Mouse (Mus musculus) neural tube, embryonic 11.5 days (tissue): ENCODE results near the gene BC107364. TPM values are rescaled to one million over a fixed set of nuclear protein-coding genes. Genes with fewer than 3 reads are reported as not detected.
"Not testable (repeated sequence)": the region's sequence is repeated elsewhere in the genome, so short reads cannot be mapped to it uniquely, and the experiment has no call there.

Experiments used
- ATAC-seq: fragments of 200-750 bp; cut with Nextera tagmentation; 2 replicates; pipeline ENCODE4 v1.8.0; 2017; ENCODE audit warnings: moderate number of reproducible peaks, mild to moderate bottlenecking, moderate TSS enrichment, moderate library complexity; ENCODE audit not compliant: insufficient read depth, low FRiP score, low TSS enrichment
- DNase-seq: peaks from one replicate; pipeline ENCODE4 v3.0.0-alpha.2; 2015; ENCODE audit warnings: low spot score
- H3K27ac ChIP-seq: fragments of 300-500 bp; sonication (generic); 2 replicates; pipeline ENCODE4 v1.5.1; 2014; ENCODE audit warnings: low read depth, mild to moderate bottlenecking, low read length
- H3K27me3 ChIP-seq: fragments of 300-500 bp; sonication (generic); 2 replicates; pipeline ENCODE4 v1.6.1; 2014; ENCODE audit warnings: mild to moderate bottlenecking, low read length, mixed read lengths; ENCODE audit not compliant: control insufficient read depth, insufficient read depth
- H3K36me3 ChIP-seq: fragments of 300-500 bp; sonication (generic); 2 replicates; pipeline ENCODE4 v1.6.1; 2014; ENCODE audit warnings: mild to moderate bottlenecking, low read length, moderate library complexity, mixed read lengths; ENCODE audit not compliant: control insufficient read depth, insufficient read depth
- H3K4me1 ChIP-seq: fragments of 300-500 bp; sonication (generic); 2 replicates; pipeline ENCODE4 v1.6.1; 2014; ENCODE audit warnings: low read length, mixed read lengths; ENCODE audit not compliant: control insufficient read depth, insufficient read depth
- H3K4me2 ChIP-seq: fragments of 300-500 bp; sonication (generic); 2 replicates; pipeline ENCODE4 v1.6.1; 2014; ENCODE audit warnings: low read depth, mild to moderate bottlenecking, moderate library complexity
- H3K4me3 ChIP-seq: fragments of 300-500 bp; sonication (generic); 2 replicates; pipeline ENCODE4 v1.5.1; 2014; ENCODE audit warnings: low read depth, low read length
- H3K9ac ChIP-seq: fragments of 300-500 bp; sonication (generic); 2 replicates; pipeline ENCODE4 v1.6.1; 2014; ENCODE audit warnings: mild to moderate bottlenecking, low read length
- H3K9me3 ChIP-seq: fragments of 300-500 bp; sonication (generic); 2 replicates; pipeline ENCODE4 v1.6.1; 2016; ENCODE audit warnings: low read length; ENCODE audit not compliant: control insufficient read depth
- WGBS: fragments of 180-500 bp; shearing (Covaris S2); extraction: QIAGEN DNeasy Blood & Tissue Kit; methylation state at CpG from one replicate; pipeline ENCODE4 v1.1.7; 2014; 5-methylcytosine and 5-hydroxymethylcytosine counted together
- polyA plus RNA-seq: library from polyadenylated mRNA; unstranded; fragments of >200 nt; fragmentation: Nextera tagmentation; extraction: Ambion mirVana; gene quantifications from 2 replicates; pipeline ENCODE4 v1.2.1, GENCODE M21; 2014

The BC107364 gene
- polyA plus RNA-seq, 1 experiment from 2014 or later = not detected

DNA sequence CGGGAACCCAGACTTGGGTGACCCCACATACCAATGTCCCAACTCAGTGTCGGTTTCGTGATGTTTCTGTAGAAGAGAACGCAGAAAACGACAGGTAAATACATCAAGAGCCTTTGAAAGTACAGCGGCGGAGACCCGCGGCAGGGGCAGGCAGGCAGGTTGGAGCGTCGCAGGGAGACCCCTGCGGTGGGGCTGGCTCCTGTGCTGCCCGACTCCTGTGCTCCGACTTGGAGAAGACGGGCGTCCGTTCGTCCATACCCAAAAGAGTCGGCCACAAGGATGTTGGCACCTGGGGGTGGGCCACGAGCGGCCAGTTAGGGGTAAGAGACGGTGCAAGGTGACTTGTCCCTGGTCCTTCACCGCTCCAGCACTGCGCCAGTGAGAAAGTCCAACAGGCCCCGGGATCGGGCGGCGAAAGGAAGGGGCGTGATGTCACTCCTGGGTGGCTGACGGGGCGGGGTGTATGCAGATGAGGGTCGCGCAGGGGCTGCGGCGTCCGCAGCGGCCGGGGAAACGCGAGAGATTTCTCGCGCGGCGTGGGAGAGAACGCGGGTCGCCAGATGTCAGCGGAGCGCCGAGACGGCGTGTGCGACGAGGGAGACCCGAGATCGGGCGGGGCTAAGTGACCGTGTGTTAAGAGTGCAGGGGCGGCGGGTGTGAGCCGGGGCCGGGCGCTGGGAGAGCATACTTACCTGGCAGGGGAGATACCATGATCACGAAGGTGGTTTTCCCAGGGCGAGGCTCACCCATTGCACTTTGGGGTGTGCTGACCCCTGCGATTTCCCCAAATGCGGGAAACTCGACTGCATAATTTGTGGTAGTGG is 2.1 kb downstream of the BC107364 start:
- not testable (repeated sequence) for H3K4me1 ChIP-seq, H3K9ac ChIP-seq, H3K9me3 ChIP-seq, H3K36me3 ChIP-seq, DNase-seq, H3K4me3 ChIP-seq, H3K4me2 ChIP-seq, H3K27ac ChIP-seq, H3K27me3 ChIP-seq
- WGBS = no CpG with 5 or more reads among the region's 68 CpGs
- peak; percentile 86 for ATAC-seq

DNA sequence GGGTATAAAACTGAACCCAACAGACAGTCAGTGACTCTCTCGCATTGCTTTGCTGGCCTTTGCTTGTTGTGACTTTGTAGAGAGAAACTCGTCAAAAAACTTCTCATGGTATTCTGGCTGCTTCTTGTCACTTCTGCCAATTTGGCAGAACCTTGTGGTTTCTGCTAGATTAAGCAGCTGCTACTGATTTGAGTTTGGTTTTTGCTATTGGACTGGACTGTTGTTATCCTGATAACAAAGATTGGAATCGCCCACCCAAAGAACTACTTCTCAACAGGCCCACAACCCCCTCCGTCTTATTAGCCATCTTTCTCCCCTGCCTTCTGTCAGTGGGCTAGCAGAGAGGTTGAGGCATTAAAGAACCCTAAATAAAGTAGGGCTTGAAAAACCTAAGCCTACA is 6.7 kb downstream of the BC107364 start:
- Histone ChIP-seq H3K4me3 (no peak overlapping the region), H3K36me3 (no peaks in the 10 kb centered on the region), H3K9ac (no peak overlapping the region), H3K4me1 (no peaks in the 10 kb centered on the region), H3K27me3 (peaks cover 18% of the 10 kb centered on the region), H3K9me3 (no peaks in the 10 kb centered on the region), H3K27ac (no peak overlapping the region), H3K4me2 (no peak overlapping the region)
- ATAC-seq (no peak), DNase-seq (no peak)
- 89% methylated on average over 4 of the region's 4 CpGs for WGBS

DNA sequence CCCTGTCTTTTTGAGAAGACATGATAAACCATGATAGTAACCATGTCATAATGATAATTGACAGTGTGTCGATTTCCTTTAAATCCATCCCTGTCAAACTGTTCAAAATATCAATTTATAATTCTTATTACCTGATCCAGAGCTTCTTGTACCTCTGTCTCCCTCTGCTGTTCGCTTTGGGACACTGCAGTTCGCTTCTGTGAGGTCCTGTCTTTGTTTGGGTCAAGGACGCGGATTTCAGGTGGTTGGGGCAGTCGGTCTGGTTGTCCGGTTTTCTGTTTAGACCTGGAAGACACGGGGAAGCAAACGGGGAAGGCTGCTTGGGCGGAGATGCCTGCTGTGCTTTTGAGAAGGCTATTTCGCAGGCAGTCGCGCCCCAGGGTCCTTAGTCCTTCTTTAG is 11.5 kb downstream of the BC107364 start:
- H3K9ac ChIP-seq = peak overlapping the region; percentile 37
- peak overlapping the region; percentile 51 for H3K4me2 ChIP-seq
- under 1% methylated on average over 13 of the region's 13 CpGs for WGBS
- H3K4me1 ChIP-seq = no peaks in the 10 kb centered on the region
- no peaks in the 10 kb centered on the region for H3K9me3 ChIP-seq
- peak overlapping the region; percentile 28 for H3K4me3 ChIP-seq
- no peak for ATAC-seq
- peaks cover 35% of the 10 kb centered on the region for H3K27me3 ChIP-seq
- DNase-seq = peak; percentile 79
- H3K36me3 ChIP-seq = no peaks in the 10 kb centered on the region
- no peak overlapping the region for H3K27ac ChIP-seq

DNA sequence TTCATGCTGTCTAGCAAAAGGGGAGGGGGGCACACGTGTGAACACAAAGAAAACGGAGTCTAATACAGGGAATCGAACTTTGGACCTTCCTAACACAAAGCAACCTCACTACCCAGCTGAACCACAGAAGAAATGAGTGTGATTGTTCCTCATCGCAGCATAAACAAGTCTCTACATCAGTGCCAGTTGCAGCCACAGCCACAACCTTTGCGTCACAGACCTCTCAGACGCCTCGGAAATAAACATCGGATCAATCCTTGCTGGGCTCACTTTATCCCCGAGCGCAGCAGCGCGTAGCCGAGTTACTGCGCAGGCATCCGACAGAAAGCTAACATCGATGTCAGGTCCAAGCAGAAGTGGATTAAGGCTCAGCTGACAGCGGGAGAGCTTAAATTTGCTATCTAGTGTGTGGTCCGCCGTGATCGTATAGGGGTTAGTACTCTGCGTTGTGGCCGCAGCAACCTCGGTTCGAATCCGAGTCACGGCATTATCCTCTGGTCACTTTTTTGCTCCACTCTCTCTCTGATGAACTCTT is 16.5 kb downstream of the BC107364 start:
- ATAC-seq (no peak), DNase-seq (peak; percentile 53)
- Histone ChIP-seq H3K4me1 (no peaks in the 10 kb centered on the region), H3K27ac (no peak overlapping the region), H3K9me3 (no peaks in the 10 kb centered on the region), H3K4me3 (peak overlapping the region; percentile 6; the same call in 1 of the 2 replicates), H3K36me3 (no peaks in the 10 kb centered on the region), H3K4me2 (peak overlapping the region; percentile 31), H3K27me3 (peaks cover 21% of the 10 kb centered on the region; the same call in 1 of the 2 replicates), H3K9ac (no peak overlapping the region)
- WGBS = under 1% methylated on average over 26 of the region's 26 CpGs

DNA sequence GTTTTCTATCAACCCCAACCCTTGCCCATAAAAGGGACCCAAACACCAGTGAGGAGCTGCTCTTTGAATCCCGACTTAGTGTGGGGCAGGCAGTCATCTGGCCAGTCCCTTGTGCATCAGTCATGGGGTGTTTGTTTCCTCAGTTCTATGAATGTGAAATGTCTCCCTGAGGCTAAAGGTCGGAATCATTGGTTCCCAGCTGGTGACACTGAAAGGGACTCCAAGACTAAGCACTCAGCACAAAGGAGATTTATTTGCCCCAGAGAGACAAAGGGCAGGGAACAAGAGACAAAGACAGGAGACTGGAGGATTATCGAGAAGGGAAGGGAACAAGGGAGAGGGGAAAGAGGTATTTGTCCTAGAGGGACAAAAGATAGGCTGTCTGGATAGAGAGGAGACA is 19.9 kb downstream of the BC107364 start:
- Histone ChIP-seq H3K27me3 (peaks cover 13% of the 10 kb centered on the region), H3K9me3 (no peaks in the 10 kb centered on the region), H3K27ac (no peak overlapping the region), H3K4me1 (no peaks in the 10 kb centered on the region), H3K36me3 (no peaks in the 10 kb centered on the region), H3K4me3 (no peak overlapping the region), H3K9ac (no peak overlapping the region), H3K4me2 (no peak overlapping the region)
- DNase-seq (peak; percentile 48), ATAC-seq (peak; percentile 75)
- 13% methylated on average over 3 of the region's 3 CpGs for WGBS

DNA sequence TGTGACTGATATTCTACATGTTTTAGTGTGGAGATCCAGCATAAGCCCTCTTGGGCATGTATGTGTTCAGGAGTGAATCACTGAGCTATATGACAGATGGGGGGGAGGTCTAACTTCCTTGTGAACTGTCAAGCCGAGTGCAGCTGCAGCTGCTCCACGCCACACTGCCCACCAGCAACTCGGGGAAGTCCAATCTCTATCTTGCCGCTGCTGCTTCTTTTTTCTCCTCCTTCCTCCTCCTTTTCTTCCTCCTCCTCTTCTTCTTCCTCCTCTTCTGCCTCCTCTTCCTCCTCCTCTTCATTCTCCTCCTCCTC is 22.3 kb downstream of the BC107364 start:
- Histone ChIP-seq H3K36me3 (no peaks in the 10 kb centered on the region), H3K27me3 (no peaks in the 10 kb centered on the region; the same call in 1 of the 2 replicates), H3K9me3 (no peaks in the 10 kb centered on the region), H3K4me1 (no peaks in the 10 kb centered on the region), H3K27ac (no peak overlapping the region), H3K4me3 (no peak overlapping the region), H3K9ac (no peak overlapping the region), H3K4me2 (no peak overlapping the region)
- 75% methylated on average over 4 of the region's 4 CpGs for WGBS
- DNase-seq (no peak), ATAC-seq (no peak)

DNA sequence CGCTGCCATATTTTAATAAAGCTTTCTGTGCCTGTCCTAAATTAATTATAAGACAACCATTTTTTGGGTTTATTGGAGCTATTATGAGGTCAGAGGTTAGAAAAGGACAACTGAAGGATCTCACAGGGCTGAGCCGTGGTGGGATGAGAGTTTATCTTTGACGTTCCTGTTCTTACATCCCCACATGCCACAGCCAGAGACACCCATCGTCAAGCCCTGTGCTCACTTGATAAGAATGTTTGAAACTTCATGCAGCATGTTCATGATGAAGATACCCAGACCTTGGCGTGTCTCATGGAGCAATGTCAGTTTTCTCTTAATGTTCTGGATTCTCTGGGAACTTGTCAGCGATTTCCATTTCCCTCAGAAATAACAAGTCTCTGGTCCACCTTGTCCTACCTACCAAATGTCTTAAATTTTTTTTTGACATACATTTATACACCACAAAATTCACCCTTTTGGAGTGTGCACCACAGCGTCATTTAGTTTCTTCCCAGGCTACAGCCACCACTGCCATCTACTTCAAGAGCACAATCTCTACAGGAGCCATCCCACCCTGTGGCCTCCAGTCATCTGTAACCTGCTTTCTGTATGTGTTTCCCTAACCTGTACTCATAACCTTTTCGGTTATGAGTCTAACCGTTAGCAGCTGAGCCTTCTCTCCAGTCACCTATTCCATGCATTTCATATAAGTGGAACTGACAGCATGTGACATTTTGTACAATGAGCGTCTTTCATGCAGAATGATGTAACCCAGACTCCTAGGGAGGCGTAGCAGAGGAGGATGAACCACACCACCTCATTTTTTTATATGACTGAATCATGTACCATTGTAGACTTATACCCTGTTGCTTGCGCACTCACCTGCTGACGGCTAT is 22.9 kb downstream of the BC107364 start:
- Histone ChIP-seq H3K27me3 (no peaks in the 10 kb centered on the region; the same call in 1 of the 2 replicates), H3K27ac (no peak overlapping the region), H3K4me3 (no peak overlapping the region), H3K36me3 (no peaks in the 10 kb centered on the region), H3K4me2 (no peak overlapping the region), H3K9ac (no peak overlapping the region), H3K4me1 (no peaks in the 10 kb centered on the region), H3K9me3 (no peaks in the 10 kb centered on the region)
- no peak for DNase-seq
- 91% methylated on average over 13 of the region's 13 CpGs for WGBS
- ATAC-seq = no peak

DNA sequence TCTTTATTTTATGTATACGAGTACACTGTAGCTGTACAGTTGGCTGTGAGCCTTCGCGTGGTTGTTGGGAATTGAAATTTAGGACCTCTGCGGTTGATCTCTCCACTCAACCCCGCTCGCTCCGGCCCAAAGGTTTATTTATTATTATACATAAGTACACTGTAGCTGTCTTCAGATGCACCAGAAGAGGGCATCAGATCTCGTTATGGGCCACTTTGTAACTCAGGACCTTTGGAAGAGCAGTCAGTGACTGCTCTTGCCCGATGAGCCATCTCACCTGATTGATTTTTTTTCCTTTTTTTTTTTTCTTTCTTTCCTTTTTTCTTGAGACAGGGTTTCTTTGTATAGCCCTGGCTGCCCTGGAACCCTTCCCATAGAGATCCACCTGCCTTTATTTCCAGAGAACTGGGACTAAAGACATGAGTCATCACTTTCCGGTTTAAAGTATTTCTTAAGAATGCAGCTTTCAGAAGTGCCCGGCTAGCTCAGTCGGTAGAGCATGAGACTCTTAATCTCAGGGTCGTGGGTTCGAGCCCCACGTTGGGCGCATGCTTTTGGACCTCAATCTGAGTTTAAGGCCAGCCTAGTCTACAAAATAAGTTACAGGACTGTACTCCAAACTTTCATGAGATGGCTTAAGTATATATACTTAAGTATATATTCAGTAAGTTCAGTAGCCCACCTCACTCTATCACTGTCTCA is 24.2 kb downstream of the BC107364 start:
- ATAC-seq = no peak

More for the DNA sequence above, 24.2 kb downstream of the BC107364 start:
- Histone ChIP-seq H3K9ac (no peak overlapping the region), H3K4me2 (peak overlapping the region; percentile 26), H3K4me1 (no peaks in the 10 kb centered on the region), H3K4me3 (0 out of 2 replicates have a peak overlapping the region, but pooled peaks have one; percentile 8), H3K9me3 (no peaks in the 10 kb centered on the region), H3K27me3 (no peaks in the 10 kb centered on the region; the same call in 1 of the 2 replicates), H3K27ac (no peak overlapping the region), H3K36me3 (no peaks in the 10 kb centered on the region)
- peak; percentile 43 for DNase-seq
- WGBS = 7% methylated on average over 16 of the region's 16 CpGs
